Comparison of ENCODE assay signal across 24 mouse cellular contexts in genomic region chr12:26045321-26045720, GRCm38 (mm10).
"Had no signal": no experiment of that assay in that cellular context is flagged by ENCODE, and none has a peak within 500 bp of the region (broad histone marks: within the 10 kb centered on the region; RNA-seq: fewer than 3 reads in every experiment).

No protein-coding gene starts in this region.

- H3K4me3 ChIP-seq: gastrocnemius, adult 2 months; heart, embryonic 10.5 days; heart, embryonic 12.5 days; hindbrain, embryonic 13.5 days; hindbrain, embryonic 15.5 days; kidney, embryonic 15.5 days; layer of hippocampus, adult 2 months; left cerebral cortex, adult 2 months; limb, embryonic 10.5 days; limb, embryonic 12.5 days had no signal

- H3K27me3 ChIP-seq: heart, embryonic 12.5 days; hindbrain, embryonic 13.5 days; hindbrain, embryonic 15.5 days; kidney, embryonic 15.5 days; limb, embryonic 12.5 days had no signal

- H3K4me2 ChIP-seq: heart, embryonic 12.5 days; hindbrain, embryonic 13.5 days; hindbrain, embryonic 15.5 days; kidney, embryonic 15.5 days; limb, embryonic 12.5 days; liver, embryonic 11.5 days had no signal

- H3K9ac ChIP-seq: heart, embryonic 12.5 days; hindbrain, embryonic 13.5 days; hindbrain, embryonic 15.5 days; kidney, embryonic 15.5 days; limb, embryonic 12.5 days had no signal

- H3K9me3 ChIP-seq: heart, embryonic 10.5 days; heart, embryonic 12.5 days; hindbrain, embryonic 15.5 days; kidney, embryonic 15.5 days; limb, embryonic 10.5 days; limb, embryonic 12.5 days had no signal

- H3K4me1 ChIP-seq: heart, embryonic 10.5 days; heart, embryonic 12.5 days; hindbrain, embryonic 13.5 days; hindbrain, embryonic 15.5 days; kidney, embryonic 15.5 days; limb, embryonic 10.5 days; limb, embryonic 12.5 days had no signal

- H3K27ac ChIP-seq: gastrocnemius, adult 2 months; heart, embryonic 10.5 days; hindbrain, embryonic 13.5 days; hindbrain, embryonic 15.5 days; hindbrain, postnatal 0 days; kidney, embryonic 15.5 days; kidney, postnatal 0 days; layer of hippocampus, adult 2 months; left cerebral cortex, adult 2 months; limb, embryonic 10.5 days; limb, embryonic 12.5 days had no signal

- ATAC-seq: hindbrain, postnatal 0 days; intestine, embryonic 16.5 days had no signal

- DNase-seq: gastrocnemius, adult 2 months; gastrocnemius, postnatal 10 days; gastrocnemius, postnatal 25 days; heart, adult 18-20 months; heart, postnatal 10 days; kidney, adult 11 months; kidney, adult 2 months; kidney, adult 9 months; kidney, postnatal 25 days; kidney, postnatal 4 days; liver had no signal

- H3K36me3 ChIP-seq: heart, embryonic 10.5 days; heart, embryonic 12.5 days; hindbrain, embryonic 13.5 days; hindbrain, embryonic 15.5 days; kidney, embryonic 15.5 days; limb, embryonic 10.5 days; limb, embryonic 12.5 days had no signal
